Mouse (Mus musculus): ENCODE results near the gene Nt5dc2.

Nt5dc2 gene

DNA sequence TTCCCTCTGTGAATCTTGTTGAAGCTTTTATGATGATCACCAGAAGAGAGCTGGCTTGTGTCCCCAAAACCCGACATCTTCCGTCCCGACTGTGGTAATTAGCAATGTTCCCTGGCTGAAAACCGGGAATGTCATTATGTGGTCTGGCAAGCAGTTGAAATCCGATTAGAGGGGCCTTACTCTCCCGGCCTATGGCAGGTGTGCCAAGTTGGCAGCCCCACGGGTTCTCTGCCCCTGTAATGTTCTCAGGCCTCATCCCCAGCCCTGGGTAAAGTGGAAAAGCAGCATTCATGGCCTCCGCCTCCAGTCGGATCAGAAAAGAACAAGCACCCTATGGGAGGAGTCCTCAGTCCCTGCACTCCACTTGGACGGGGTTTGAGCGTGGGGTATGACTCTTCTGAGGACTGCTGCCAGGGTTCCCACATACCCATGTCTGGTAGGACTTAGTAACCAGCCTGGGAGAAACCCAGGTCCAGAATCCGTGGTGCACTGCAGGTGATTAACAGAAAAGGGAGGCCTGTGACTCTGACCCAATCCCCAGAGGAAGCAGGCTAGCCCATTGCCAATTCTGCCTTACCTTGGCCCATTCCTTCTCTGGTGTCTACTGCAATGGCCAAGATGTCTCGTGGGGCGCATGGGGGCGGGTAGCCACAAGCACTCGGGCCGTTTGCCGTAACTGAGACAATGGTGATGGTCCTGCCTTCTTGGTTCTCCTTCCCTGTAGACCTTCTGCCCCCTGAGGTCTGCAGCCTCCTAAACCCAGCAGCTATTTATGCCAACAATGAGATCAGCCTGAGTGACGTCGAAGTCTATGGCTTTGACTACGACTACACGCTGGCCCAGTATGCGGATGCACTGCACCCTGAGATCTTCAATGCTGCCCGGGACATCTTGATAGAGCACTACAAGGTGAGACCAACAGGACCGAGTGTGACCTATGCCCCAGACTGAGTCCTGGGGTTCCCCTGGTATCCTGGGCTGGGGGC, 3.5 kb downstream of the Nt5dc2 start:
- no peak for DNase-seq (ENCODE audit: low read depth, low spot score)

DNA sequence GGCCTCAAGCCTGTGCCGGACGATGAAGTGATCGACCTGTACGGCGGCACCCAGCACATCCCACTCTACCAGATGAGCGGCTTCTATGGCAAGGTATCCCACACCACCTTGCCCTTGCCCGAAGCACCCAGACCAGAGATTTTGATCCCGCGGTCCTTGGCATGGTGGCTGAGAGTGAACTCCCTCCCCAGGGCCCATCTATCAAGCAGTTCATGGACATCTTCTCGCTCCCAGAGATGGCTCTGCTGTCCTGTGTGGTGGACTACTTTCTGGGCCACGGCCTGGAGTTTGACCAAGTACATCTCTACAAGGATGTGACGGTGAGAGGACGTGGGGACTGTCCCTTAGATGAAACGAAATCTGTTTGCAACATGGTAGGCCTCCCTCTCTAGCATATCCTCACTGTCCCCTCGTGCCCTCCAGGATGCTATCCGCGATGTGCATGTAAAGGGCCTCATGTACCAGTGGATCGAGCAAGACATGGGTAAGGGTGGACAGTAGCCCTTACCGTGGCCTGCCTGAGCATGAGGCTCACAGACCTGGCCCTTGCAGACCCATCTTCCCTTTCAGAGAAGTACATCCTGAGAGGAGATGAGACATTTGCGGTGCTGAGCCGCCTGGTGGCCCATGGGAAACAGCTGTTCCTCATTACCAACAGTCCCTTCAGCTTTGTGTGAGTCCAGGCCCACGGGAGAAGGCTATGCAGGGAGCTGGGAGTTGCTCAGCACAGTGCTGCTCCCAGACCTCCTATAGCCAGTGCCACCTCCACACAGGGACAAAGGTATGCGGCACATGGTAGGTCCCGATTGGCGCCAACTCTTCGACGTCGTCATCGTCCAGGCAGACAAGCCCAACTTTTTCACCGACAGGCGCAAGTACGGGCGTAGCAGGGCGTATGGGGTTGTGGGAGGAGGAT, 4.9 kb downstream of the Nt5dc2 start:
- no peak for DNase-seq (ENCODE audit: low read depth, low spot score)

DNA sequence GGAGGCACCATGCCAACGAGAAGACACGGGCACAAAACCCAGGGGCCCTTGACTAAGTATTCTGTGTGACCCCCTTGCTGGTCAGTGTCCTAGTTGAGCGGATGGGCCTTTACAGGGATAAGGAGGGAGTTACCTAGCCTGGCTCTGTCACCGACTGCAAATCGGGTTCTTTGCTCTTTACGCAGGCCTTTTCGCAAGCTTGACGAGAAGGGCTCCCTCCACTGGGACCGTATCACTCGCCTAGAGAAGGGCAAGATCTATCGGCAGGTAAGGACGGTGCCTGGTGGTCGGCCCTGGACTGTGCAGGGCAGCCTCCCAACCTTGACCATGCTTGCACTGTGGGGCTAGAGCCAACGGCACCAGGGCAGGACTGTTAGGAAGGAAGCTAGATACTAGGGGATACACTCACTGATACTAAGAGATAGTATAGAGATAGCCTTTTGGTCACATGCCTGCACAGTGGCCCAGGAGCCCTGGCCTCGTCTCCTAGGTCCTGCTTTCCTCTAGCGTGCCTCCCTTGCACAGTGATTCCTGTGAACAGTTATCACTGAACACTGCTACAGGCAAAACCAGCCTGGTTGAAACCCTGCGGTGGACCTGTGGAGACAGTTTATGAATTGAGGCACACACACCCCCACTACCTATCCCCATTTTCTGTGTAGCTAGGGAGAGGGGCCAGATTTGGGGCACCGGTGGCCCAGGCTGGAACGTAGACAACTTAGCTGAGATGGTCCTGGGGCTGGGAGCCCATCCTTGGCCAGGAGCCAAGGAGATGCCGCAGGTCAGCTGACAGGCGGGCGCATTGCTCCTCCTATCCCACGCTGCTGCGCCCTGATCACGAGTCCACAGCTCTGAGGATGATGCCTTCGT, 5.8 kb downstream of the Nt5dc2 start:
- no peak for DNase-seq (ENCODE audit: low read depth, low spot score)

DNA sequence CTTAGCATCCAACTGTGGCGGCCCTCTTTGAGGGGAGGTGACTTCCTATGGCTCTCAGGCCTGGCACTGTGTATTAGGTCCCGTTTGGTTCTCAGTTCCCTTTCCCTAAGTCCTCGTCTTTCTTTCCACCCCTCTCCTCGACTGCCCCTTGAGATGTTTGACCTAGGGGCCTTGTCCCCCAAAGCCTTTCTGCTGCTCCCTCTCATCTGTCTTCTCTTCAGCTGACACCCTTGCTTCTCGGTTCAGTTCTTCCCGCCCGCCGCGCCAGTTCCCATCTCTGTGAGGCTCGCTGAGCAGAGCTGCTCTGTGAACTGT, 6.4 kb downstream of the Nt5dc2 start:
- no peak for DNase-seq (ENCODE audit: low read depth, low spot score)

DNA sequence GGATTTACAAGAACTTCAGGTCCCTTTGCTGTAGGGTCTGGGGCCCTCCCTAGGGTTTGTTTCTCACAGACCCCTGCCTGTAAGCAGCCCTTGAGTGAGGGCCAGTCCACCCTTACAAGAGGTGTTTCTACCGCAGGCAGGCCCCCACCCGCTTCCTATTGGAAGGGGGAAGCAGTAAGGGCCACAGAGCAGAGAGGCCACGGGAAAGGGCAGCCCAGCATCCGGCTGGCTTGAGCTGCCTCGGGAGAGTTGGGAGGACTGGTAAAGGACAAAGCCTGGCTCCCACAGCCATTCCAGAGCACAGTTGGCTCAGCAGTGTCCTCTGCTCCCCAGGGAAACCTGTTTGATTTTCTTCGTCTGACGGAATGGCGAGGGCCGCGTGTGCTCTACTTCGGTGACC, 6.9 kb downstream of the Nt5dc2 start:
- no peak for DNase-seq (ENCODE audit: low read depth, low spot score)

DNA sequence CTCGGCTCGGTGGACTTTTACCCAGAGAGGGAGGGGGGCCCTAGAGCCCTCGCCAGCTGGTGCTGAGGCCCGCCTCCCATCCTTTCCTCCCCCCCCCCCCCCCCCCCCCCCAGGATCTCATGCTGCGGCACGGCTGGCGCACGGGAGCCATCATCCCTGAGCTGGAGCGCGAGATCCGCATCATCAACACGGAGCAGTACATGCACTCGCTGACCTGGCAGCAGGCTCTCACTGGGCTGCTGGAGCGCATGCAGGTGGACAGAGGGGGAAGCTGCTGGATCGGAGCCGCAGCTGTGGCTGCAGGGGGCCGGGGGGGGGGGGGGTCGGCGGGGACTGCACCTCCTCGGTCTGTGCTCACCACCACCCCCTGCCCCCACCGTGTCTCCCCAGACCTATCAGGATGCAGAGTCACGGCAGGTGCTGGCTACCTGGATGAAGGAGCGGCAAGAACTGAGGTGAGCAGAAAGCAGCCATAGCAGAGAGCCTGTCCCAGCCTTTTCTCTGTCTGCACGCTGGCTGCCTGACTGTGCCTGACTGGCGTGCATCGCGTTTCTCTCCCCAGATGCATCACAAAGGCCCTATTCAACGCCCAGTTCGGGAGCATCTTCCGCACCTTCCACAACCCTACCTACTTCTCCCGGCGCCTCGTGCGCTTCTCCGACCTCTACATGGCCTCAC, 7.5 kb downstream of the Nt5dc2 start:
- DNase-seq (ENCODE audit: low read depth, low spot score): no peak

DNA sequence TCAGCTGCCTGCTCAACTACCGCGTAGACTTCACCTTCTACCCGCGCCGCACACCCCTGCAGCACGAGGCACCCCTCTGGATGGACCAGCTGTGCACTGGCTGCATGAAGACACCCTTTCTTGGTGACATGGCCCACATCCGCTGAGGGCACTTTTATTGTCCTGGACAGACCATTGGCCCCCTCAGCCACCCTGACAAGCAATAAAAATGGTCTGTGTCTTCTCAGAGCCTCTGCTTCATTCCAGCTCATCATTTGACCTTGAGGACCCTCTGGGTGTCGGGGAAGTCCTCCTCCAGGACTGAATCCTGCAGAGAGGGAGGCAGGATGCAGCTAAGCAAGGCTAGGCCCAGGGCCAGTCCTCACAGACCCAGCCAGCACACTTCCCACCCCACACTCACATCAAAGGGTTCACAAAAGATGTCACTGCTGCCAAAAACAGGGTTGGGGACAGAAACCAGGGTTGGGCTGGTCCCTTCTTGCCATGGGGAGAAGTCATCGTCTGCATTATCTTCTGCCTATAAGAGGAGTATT, 8.1 kb downstream of the Nt5dc2 start:
- DNase-seq (ENCODE audit: low read depth, low spot score): no peak

DNA sequence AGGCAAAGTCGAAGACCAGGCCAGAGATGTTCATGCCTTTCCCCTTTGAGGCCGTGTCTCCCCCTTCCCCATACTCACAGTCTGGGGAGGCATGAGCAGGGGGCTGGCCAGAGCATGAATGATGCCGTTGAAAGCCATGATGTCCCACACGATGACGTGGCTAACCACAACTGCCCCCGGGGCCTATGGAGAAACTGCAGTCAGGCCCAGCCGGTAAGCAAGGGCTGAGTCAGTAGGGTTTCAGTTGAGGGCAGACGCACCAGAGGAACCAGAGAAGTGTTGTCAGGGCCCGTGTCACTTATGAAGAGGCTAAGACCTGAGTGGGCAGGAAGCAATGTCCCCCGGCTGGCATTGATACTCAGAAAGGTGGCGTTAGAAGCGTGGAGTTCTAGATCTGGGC, 8.8 kb downstream of the Nt5dc2 start:
- no peak for DNase-seq (ENCODE audit: low read depth, low spot score)

DNA sequence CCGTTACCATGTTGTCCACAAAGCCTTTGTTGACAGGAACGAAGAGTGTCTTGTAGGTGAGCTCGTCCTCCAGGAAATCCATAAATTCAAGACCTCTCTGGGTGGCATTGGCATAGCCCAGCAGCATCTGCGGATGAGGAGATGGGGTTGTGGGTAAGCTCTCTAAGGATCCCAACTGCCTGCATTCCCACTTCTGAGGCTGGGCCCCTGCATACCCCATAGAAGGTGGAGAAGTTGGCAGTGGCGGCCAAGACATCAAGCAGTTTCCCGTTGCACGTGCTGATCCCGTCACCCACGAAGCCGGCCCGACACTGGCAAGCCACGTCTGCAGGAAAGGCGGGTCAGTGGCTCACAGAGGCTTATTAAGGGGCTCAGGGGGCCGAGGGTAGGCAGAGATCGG, 9.3 kb downstream of the Nt5dc2 start:
- DNase-seq (ENCODE audit: low read depth, low spot score): no peak

DNA sequence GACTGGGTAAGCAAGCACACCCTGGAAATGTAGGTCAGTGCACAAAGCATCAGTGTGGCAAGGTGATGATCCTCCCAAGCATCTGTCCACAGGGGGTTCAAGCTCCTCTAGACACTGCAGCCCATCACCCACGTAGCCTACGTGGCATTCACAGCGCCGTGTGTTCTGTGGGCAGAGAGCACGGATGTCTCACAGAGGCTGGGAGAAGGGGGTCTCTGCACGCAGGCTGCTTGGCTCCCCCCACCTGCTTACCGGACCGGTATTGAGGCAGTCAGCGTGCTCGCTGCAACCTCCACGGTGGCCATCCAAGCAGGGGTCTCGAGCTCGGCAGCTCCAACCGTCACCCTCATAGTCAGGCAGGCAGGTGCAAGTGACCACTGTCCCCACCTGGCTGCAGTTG, 10.2 kb downstream of the Nt5dc2 start:
- no peak for DNase-seq (ENCODE audit: low read depth, low spot score)

DNA sequence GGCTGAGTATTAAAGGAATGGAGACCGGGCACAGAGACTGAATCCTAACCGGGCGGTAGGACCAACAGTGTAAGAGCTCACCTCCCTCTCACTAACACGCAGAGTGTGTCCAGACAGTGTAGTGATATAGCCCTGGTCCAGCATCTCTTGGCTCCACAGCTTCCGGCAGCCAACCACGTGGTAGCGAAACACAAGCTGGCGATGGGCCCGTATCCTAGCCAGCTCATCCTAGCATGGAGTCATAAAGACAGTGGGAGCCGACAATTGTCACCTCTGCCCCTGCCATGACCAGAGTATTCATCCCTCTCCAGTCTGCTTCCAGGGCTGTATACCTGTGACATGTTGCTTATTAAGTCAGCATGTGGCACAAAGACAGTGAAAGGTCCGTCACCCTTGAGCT, 14.8 kb downstream of the Nt5dc2 start:
- no peak for DNase-seq (ENCODE audit: low read depth, low spot score)

DNA sequence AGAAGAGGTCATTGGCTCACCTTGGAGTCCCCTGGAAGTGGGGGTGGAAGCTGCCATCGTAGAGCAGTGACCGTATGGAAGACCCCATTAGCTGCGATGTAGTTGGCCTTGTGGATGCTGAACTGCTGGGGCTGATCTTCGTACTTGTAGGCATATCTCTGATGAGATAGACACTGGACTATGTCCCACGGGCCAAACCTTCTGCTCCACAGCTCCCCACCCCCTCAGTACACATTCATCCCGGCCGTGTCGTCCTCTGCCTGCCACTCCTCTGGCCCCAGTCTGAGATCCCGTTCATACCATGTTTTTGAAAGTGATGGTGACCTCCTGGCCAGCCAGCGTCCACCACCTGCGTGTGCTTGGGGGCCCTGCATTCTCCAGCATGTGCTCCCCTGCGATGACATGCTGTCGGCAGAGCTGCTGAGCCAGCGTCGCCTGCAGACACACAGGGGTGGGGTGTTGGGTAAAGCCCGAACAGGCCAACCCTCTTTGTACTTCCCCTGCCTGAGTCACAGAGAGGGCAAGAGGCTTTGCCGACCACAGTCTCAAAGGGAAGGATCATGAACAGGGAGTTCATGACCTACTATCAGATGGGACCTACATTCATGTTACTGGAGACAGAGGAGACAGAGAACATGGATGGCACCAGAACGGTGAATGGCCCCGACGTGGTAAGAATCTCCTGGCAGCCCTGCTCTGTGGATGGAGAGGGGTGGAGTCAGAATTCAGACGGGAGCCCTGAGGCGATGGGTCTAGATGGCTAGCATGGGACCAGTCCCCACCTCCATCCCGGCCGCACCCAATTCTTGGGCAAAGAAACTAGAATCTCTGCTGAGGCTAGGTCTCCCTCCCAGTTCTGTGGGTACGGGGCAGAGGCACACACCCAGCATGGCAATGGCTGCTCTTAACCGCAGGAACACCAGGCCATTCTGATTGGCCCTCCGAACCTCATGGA, 29.6 kb downstream of the Nt5dc2 start:
- no peak for DNase-seq (ENCODE audit: low read depth, low spot score)

DNA sequence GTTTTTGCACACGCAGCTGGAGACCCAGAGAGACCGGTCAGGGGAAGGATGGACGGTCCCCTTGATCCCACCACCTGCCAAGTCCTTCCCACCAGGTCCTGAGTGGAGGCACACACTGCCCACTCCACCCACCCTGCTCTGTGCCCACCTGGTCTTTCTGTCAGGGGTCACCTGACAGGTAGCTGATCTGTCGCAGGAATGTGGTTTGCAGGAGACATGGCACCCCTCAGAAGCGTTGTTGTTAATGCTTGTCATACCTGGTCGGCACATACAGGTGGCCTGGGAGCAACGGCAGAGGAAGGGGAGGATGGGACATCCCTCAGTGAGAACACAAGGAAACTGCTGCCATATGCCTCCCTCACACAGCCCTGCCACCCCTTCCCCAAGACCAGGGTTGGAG, 30.3 kb downstream of the Nt5dc2 start:
- DNase-seq (ENCODE audit: low read depth, low spot score): no peak

DNA sequence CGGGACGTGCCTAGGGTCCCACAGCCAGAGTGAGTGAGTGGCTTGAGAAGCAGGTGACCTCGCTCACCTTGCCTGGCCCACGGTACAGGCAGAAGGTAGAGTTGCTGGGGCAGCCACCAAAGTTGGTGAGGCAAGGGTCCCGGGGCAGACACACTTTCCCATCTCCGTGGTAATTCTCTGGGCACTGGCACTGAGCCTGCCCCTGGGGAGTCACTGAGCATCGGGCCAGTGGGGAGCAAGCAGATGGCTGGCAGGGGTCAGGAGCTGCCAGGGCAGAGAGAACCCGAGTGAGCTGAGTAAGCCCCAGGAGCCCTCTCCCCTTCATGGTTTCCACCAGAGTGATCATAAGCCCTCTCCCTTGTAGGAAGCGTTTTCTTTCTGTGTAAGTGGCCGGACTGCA, 30.8 kb downstream of the Nt5dc2 start:
- DNase-seq (ENCODE audit: low read depth, low spot score): no peak

DNA sequence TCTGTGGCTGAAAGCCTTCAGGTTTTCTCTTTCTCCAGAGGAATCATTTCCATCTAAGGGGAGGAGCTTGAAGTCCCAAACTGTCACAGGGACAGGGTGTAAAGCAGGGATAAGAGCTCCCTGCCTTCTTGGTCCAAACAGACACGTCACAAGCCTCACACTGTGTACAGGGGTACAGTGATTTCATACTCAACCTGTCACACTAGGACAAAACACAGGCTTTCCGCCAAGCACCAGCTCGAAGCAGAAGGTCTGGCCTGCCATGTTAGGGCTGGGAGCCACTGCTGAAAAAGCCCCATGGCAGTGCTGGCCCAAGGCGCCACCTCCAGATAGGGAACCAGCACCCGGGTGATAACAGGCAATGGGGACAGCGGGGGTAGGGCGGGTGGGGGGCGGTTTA, 33.2 kb downstream of the Nt5dc2 start:
- no peak for DNase-seq (ENCODE audit: low read depth, low spot score)

DNA sequence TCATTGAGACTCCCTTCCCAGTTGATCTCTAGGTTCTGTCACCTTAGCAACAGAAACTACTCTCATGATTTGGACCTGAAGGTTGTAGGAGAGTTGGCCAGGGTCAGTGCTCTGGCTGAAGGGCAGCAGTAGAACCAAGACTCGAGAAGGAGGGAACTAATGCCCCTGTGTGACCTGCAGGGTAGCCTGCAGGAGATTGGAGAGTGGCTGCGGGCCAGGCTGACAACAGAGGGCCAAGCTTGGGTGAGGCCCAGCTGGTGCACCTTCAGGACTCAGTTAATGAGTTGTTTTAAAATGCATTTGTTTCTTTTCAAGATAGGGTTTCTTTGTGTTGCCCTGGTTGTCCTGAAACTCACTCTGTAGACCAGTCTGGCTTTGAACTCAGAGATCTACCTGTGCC, 34.2 kb downstream of the Nt5dc2 start:
- no peak for DNase-seq (ENCODE audit: low read depth, low spot score)

DNA sequence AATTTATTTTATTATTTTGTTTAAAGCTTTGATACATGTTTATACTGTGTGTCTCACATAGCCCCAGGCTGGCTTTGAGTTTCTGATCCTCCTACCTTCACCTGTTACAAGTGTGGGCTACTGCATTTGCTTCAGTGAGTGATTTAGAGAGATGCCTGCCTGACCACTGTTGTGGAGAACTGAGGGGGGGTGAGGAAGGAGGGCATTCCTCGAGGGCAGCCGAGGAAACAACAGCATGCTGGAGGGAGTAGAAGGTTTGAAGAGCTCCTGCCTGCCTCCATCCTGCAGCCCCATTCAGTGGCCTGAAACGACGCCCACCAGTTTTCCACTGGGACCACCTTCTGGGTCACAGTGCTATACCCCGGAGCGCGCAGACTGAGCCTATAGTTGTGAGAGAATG, 34.6 kb downstream of the Nt5dc2 start:
- no peak for DNase-seq (ENCODE audit: low read depth, low spot score)

DNA sequence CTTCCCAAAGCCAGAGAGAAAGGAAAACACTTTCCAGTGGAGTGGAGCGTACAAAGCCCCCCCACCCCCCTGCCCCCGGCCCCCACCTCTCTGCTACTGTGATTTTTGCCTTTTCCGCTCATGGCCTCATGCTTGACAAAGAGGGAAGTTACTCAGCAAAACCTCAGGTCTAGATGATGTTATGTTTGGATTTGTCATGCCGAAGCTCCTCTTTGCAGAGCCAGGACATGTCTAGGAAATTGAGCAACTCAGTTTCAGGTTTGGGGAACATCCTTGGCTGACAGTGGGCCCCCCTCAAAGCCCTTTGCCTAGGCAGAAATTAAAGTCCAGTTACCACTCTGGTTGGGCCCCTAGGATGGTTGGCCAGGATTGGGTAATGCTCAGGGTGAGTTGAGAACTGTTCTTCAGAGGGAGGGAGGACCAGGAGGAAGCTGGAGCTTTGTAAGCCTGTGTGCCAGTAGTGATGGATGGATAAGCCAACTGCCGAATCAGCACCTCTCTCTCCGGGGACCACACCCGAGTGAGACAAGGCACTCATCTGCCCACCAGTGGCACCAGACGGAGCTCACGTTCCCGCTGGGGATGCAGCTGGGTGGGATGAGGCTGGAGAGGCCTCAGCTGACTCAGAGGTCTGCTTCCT, 35.3 kb downstream of the Nt5dc2 start:
- DNase-seq (ENCODE audit: low read depth, low spot score): no peak

DNA sequence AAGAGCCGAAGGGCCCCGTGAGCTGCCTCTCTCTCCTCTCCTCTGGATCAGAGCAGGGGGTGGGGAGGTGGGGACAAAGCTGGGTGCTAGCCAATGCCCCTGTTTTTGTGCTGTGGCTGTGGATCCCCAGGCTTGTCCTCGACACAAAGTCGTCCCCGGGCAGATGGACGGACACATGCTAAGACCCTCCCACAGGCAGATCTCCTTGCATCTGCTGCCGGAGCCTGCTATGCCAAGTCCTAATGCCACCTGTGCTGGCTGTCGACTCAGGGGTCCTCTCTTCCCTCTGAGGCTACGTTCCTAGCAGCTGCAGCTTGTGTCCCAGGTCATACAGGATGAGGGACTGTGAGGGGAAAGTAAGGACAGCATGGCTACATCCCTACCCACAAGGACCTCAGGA, 36.0 kb downstream of the Nt5dc2 start:
- no peak for DNase-seq (ENCODE audit: low read depth, low spot score)
